Mouse (Mus musculus): ENCODE data around the gene Pin1. TPM values are rescaled to one million over a fixed set of nuclear protein-coding genes. Genes with fewer than 3 reads are reported as not detected.

Pin1 gene
- total RNA-seq (2014; rRNA removed) (31.9 and 32.0 TPM in 2 replicates), polyA plus RNA-seq (2015; fragmentation: Nextera tagmentation; extraction: Ambion mirVana) (60.3 and 67.1 TPM in 2 replicates)

DNA sequence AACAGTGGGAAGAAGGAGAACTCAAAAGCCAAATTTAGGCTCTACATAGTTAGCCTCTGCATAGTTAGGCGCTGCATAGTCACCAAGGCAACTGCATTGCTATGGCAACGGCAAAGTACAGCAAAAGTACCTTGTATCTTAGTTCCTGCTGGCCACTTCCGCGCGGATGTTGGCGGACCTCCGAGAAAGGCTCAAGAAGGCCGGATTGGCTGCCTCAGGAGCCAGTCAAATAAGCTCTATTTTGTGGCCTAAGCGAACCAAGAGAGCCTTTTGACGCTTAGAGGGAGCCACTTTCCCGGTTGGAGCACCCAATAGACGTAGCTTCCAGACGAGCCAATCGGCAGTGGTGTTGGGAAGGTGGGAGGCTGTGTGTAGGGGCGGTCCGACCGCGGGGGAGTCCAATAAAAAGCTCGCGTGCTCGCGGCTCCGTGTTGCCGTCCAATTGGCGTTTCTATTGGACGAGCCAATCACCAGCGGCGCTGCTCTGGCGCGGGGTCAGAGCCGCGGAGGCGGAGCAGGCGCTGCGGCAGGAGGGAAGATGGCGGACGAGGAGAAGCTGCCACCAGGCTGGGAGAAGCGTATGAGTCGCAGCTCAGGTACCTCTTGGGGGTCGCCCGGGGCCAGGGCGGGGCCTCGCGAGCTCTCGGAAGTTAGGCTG lies at the start of gene Pin1:
Gene Pin1, plus strand, starts transcription at position 494 of the 658 bp plus-strand sequence.
- H3K36me3 ChIP-seq (ENCODE audit: insufficient read depth, low read length), result peaks cover 29% of the 10 kb centered on the region
- ATAC-seq (ENCODE audit: low FRiP score) (peak; percentile 99), DNase-seq (ENCODE audit: low spot score) (peak; percentile 100)
- TF ChIP-seq CTCF (IDR thresholded peaks at IDR 0.05), result peak; percentile 25; the same call in 1 of the 2 replicates
- peaks cover 3% of the 10 kb centered on the region; the same call in 1 of the 2 replicates for H3K4me1 ChIP-seq (ENCODE audit: insufficient read depth, low read length)
- peak within 1 kb of the TSS; percentile 91 for H3K4me3 ChIP-seq (ENCODE audit: low read depth, low read length)
- H3K9me3 ChIP-seq (ENCODE audit: low read length), result no peaks in the 10 kb centered on the region
- H3K27ac ChIP-seq (ENCODE audit: low read depth, low read length), result peak within 1 kb of the TSS; percentile 69; the same call in 1 of the 2 replicates
- H3K9ac ChIP-seq (replicated peaks; ENCODE audit: low read length, poor library complexity, severe bottlenecking), result peak within 1 kb of the TSS; percentile 86
- under 1% methylated on average over 45 of the region's 45 CpGs for whole genome bisulfite sequencing
- no peaks in the 10 kb centered on the region for H3K27me3 ChIP-seq (ENCODE audit: insufficient read depth, low read length)
- H3K4me2 ChIP-seq (ENCODE audit: low read depth, low read length, poor library complexity, severe bottlenecking), result peak within 1 kb of the TSS; percentile 71

DNA sequence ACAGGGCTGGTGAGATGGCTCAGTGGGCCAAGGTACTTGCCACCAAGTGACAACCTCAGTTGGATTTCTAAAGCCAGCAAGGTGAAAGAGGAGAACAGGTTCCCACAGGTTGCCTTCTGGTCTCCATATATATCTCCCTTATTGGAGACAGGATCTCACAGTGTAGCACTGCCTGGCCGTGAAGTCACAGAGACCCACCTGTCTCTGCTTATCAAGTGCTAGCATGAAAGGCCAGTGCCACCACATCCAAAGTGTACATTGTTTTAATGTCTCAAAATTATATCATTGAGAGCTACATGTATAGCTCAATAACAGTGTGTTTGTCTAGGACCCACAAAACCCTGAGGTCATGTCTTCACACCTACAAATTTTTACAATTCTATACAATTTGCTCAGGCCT lies 45.6 kb upstream of the Pin1 start:
- Histone ChIP-seq H3K27me3 (ENCODE audit: insufficient read depth, low read length) (no peaks in the 10 kb centered on the region), H3K4me3 (ENCODE audit: low read depth, low read length) (no peak overlapping the region), H3K4me2 (ENCODE audit: low read depth, low read length, poor library complexity, severe bottlenecking) (peak overlapping the region; percentile 66; the same call in 1 of the 2 replicates), H3K9ac (replicated peaks; ENCODE audit: low read length, poor library complexity, severe bottlenecking) (no peak overlapping the region), H3K9me3 (ENCODE audit: low read length) (no peaks in the 10 kb centered on the region), H3K27ac (ENCODE audit: low read depth, low read length) (no peak overlapping the region), H3K4me1 (ENCODE audit: insufficient read depth, low read length) (no peaks in the 10 kb centered on the region), H3K36me3 (ENCODE audit: insufficient read depth, low read length) (peaks cover 7% of the 10 kb centered on the region)
- no peak for DNase-seq (ENCODE audit: low spot score)
- whole genome bisulfite sequencing, result 90% methylated on average over 1 of the region's 1 CpGs
- no peak for ATAC-seq (ENCODE audit: low FRiP score)
- TF ChIP-seq CTCF (IDR thresholded peaks at IDR 0.05), result no peak

GRCm38 (mm10) chr9:20607100-20607974 lies 44.6 kb upstream of the Pin1 start:
- Histone ChIP-seq H3K27ac (ENCODE audit: low read depth, low read length) (peak overlapping the region; percentile 97), H3K4me3 (ENCODE audit: low read depth, low read length) (peak overlapping the region; percentile 47), H3K4me2 (ENCODE audit: low read depth, low read length, poor library complexity, severe bottlenecking) (peak overlapping the region; percentile 66), H3K36me3 (ENCODE audit: insufficient read depth, low read length) (peaks cover 4% of the 10 kb centered on the region), H3K9ac (replicated peaks; ENCODE audit: low read length, poor library complexity, severe bottlenecking) (peak overlapping the region; percentile 78), H3K9me3 (ENCODE audit: low read length) (no peaks in the 10 kb centered on the region), H3K27me3 (ENCODE audit: insufficient read depth, low read length) (no peaks in the 10 kb centered on the region), H3K4me1 (ENCODE audit: insufficient read depth, low read length) (no peaks in the 10 kb centered on the region)
- DNase-seq (ENCODE audit: low spot score) (peak; percentile 97), ATAC-seq (ENCODE audit: low FRiP score) (peak; percentile 89)
- TF ChIP-seq CTCF (IDR thresholded peaks at IDR 0.05), result no peak
- under 1% methylated on average over 57 of the region's 57 CpGs for WGBS

DNA sequence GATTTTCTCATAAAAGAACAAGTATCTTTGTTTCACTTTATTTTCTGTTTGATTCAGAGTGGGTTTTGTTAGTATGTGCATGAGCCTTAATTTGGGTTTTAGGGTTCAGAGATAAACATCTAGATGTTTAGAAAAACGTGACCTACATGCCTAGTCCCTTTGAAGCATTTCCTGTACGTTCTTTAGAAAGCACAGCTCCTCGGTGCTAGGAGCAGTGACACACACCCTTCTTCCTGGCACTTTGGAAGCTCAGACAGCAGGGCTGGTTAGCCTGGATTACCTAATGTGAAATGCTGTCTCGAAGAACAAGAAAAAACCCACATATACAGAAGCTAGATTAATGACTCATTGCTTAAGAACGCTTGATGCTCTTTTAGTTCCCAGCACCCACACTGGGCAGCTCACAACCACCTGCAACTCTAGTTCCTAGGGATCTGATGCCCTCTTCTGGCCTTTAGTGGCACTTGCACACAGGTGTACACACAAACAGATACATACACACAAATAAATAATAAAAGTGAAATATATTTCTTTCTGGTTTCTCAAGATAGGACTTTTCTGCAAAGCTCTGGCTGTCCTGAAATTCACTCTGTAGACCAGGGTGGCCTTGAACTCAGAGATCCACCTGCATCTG lies 41.9 kb upstream of the Pin1 start:
- Histone ChIP-seq H3K4me3 (ENCODE audit: low read depth, low read length) (no peak overlapping the region), H3K9me3 (ENCODE audit: low read length) (no peaks in the 10 kb centered on the region), H3K4me2 (ENCODE audit: low read depth, low read length, poor library complexity, severe bottlenecking) (no peak overlapping the region), H3K4me1 (ENCODE audit: insufficient read depth, low read length) (no peaks in the 10 kb centered on the region), H3K27ac (ENCODE audit: low read depth, low read length) (no peak overlapping the region), H3K36me3 (ENCODE audit: insufficient read depth, low read length) (no peaks in the 10 kb centered on the region; the same call in 1 of the 2 replicates), H3K9ac (replicated peaks; ENCODE audit: low read length, poor library complexity, severe bottlenecking) (no peak overlapping the region), H3K27me3 (ENCODE audit: insufficient read depth, low read length) (no peaks in the 10 kb centered on the region)
- TF ChIP-seq CTCF (IDR thresholded peaks at IDR 0.05), result peak; percentile 22; the same call in 1 of the 2 replicates
- WGBS, result 89% methylated on average over 5 of the region's 5 CpGs
- DNase-seq (ENCODE audit: low spot score) (no peak), ATAC-seq (ENCODE audit: low FRiP score) (no peak)

DNA sequence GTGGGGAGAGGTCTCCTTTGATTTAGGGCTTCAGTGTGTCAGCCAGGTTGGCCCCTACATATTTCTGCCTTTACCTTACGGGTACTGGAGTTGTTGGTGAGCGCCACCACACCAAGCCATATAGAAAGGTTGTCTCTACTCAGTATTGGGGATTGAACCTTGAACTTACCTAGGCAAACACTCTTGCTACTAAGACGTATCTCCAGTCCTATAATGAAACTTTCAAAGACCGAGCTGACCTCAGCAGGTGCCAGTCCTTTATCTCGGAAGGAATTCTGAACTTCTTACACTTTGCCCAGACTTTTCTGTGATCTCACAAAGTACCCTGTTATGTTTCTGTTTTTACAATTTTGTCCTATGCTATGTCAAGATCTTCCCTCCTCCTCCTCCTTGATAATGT lies 39.9 kb upstream of the Pin1 start:
- no peak for TF ChIP-seq CTCF (IDR thresholded peaks at IDR 0.05)
- no peak for DNase-seq (ENCODE audit: low spot score)
- Histone ChIP-seq H3K27ac (ENCODE audit: low read depth, low read length) (no peak overlapping the region), H3K4me2 (ENCODE audit: low read depth, low read length, poor library complexity, severe bottlenecking) (no peak overlapping the region), H3K4me3 (ENCODE audit: low read depth, low read length) (no peak overlapping the region), H3K36me3 (ENCODE audit: insufficient read depth, low read length) (no peaks in the 10 kb centered on the region; the same call in 1 of the 2 replicates), H3K4me1 (ENCODE audit: insufficient read depth, low read length) (no peaks in the 10 kb centered on the region), H3K9ac (replicated peaks; ENCODE audit: low read length, poor library complexity, severe bottlenecking) (no peak overlapping the region), H3K9me3 (ENCODE audit: low read length) (no peaks in the 10 kb centered on the region), H3K27me3 (ENCODE audit: insufficient read depth, low read length) (no peaks in the 10 kb centered on the region)
- 82% methylated on average over 5 of the region's 5 CpGs for WGBS
- ATAC-seq (ENCODE audit: low FRiP score), result no peak
